Mouse (Mus musculus) CH12.LX (cell line): ENCODE measurements around the gene Olfr211. TPM values are rescaled to one million over a fixed set of nuclear protein-coding genes. Genes with fewer than 3 reads are reported as not detected.
A peak's percentile ranks its signal among the peaks of the same experiment; 100 is the strongest.

ENCODE experiments used
- DNase-seq: peaks from one replicate; pipeline ENCODE4 v3.0.0-alpha.2; 2013; ENCODE audit errors: extremely low read depth
- H3K27ac ChIP-seq: 2 replicates; pipeline ENCODE4 v1.5.1; 2012; ENCODE audit warnings: low read depth, mild to moderate bottlenecking, control low read depth, moderate library complexity; ENCODE audit not compliant: insufficient read depth
- H3K27me3 ChIP-seq: replicated peaks from 2 replicates; pipeline ENCODE3; 2012; ENCODE audit warnings: inconsistent platforms
- H3K36me3 ChIP-seq, 2 experiments: replicated peaks in 1 of 2; 2 replicates each; pipeline versions ENCODE3 to v1.6.1; 2012; ENCODE audit warnings: inconsistent platforms in 1 of 2, low read length in 1 of 2, mild to moderate bottlenecking in 1 of 2, mixed read lengths in 1 of 2, moderate library complexity in 1 of 2; ENCODE audit not compliant: control insufficient read depth in 1 of 2, insufficient read depth in 1 of 2
- H3K4me1 ChIP-seq, 2 experiments: 2 replicates each; pipeline ENCODE4 v1.6.1; 2012; ENCODE audit warnings: inconsistent platforms in 1 of 2, moderate library complexity in 1 of 2; ENCODE audit not compliant: insufficient read depth in 2 of 2, control insufficient read depth in 1 of 2
- H3K4me2 ChIP-seq: 2 replicates; pipeline ENCODE4 v1.6.1; 2012; ENCODE audit warnings: low read depth, mild to moderate bottlenecking, control low read depth; ENCODE audit not compliant: poor library complexity, insufficient read depth, severe bottlenecking
- H3K4me3 ChIP-seq, 3 experiments: fragments of 150-350 bp in 1 of 3; sonication (generic) in 1 of 3; replicated peaks in 1 of 3; 2 replicates each; pipeline versions ENCODE3 to v1.5.1; 2011 to 2012; ENCODE audit warnings: low read depth in 2 of 3, low read length in 2 of 3, mild to moderate bottlenecking in 2 of 3, moderate library complexity in 2 of 3, control low read depth in 1 of 3, improper control_type of control experiment in 1 of 3, inconsistent platforms in 1 of 3, mixed read lengths in 1 of 3; ENCODE audit not compliant: poor library complexity in 1 of 3
- H3K79me2 ChIP-seq: replicated peaks from 2 replicates; pipeline ENCODE4 v1.6.1; 2012; ENCODE audit warnings: mild to moderate bottlenecking, moderate library complexity; ENCODE audit not compliant: control insufficient read depth, poor library complexity, insufficient read depth, severe bottlenecking; ENCODE audit errors: extremely low read depth
- H3K9ac ChIP-seq: 2 replicates; pipeline ENCODE4 v1.6.1; 2012; ENCODE audit warnings: low read depth, mild to moderate bottlenecking, control low read depth, moderate library complexity; ENCODE audit not compliant: insufficient read depth
- H3K9me3 ChIP-seq: replicated peaks from 2 replicates; pipeline ENCODE3; 2012; ENCODE audit warnings: low read length, inconsistent platforms, mixed read lengths
- BHLHE40 ChIP-seq: IDR thresholded peaks from 2 replicates; pipeline ENCODE4 v1.6.1; 2011; ENCODE audit warnings: mild to moderate bottlenecking, low read depth, low read length, improper control_type of control experiment
- CTCF ChIP-seq, 2 experiments: IDR thresholded peaks in 1 of 2; conservative IDR thresholded peaks in 1 of 2; 2 replicates each; pipeline ENCODE4 v1.5.1; 2011 to 2012; ENCODE audit warnings: low read depth in 2 of 2, low read length in 2 of 2, improper control_type of control experiment in 1 of 2, inconsistent platforms in 1 of 2, mild to moderate bottlenecking in 1 of 2, moderate library complexity in 1 of 2
- E2F4 ChIP-seq: IDR thresholded peaks from 2 replicates; pipeline ENCODE4 v1.6.1; 2011; ENCODE audit warnings: low read depth, low read length, improper control_type of control experiment; ENCODE audit not compliant: insufficient replicate concordance
- EP300 ChIP-seq: IDR thresholded peaks from 2 replicates; pipeline ENCODE4 v1.6.1; 2011; ENCODE audit warnings: low read length, improper control_type of control experiment
- GABPA ChIP-seq: IDR thresholded peaks from 2 replicates; pipeline ENCODE4 v1.6.1; 2012; ENCODE audit warnings: low read depth, low read length, improper control_type of control experiment, inconsistent platforms; ENCODE audit not compliant: insufficient replicate concordance
- HCFC1 ChIP-seq: IDR thresholded peaks from 2 replicates; pipeline ENCODE4 v1.6.1; 2012; ENCODE audit warnings: low read depth, mild to moderate bottlenecking, inconsistent platforms, low read length, improper control_type of control experiment
- JUND ChIP-seq: conservative IDR thresholded peaks from 2 replicates; pipeline ENCODE4 v1.6.1; 2011; ENCODE audit warnings: low read depth, low read length, improper control_type of control experiment
- MEF2A ChIP-seq: IDR thresholded peaks from 2 replicates; pipeline ENCODE4 v1.6.1; 2014; ENCODE audit warnings: low read depth, mild to moderate bottlenecking, inconsistent platforms, low read length, improper control_type of control experiment, borderline replicate concordance
- NRF1 ChIP-seq: IDR thresholded peaks from 2 replicates; pipeline ENCODE4 v1.6.1; 2014; ENCODE audit warnings: low read depth, mild to moderate bottlenecking, inconsistent platforms, low read length, improper control_type of control experiment, moderate library complexity
- PAX5 ChIP-seq: IDR thresholded peaks from 2 replicates; pipeline ENCODE4 v1.6.1; 2012; ENCODE audit warnings: low read length, inconsistent platforms, mixed read lengths
- POLR2A ChIP-seq: IDR thresholded peaks from 2 replicates; pipeline ENCODE4 v1.6.1; 2011; ENCODE audit warnings: low read depth, mild to moderate bottlenecking, improper control_type of control experiment, low read length
- RAD21 ChIP-seq: IDR thresholded peaks from 2 replicates; pipeline ENCODE4 v1.6.1; 2011; ENCODE audit warnings: low read depth, mild to moderate bottlenecking, low read length, improper control_type of control experiment, moderate library complexity
- RCOR1 ChIP-seq: conservative IDR thresholded peaks from 2 replicates; pipeline ENCODE4 v1.6.1; 2012; ENCODE audit warnings: low read depth, mild to moderate bottlenecking, inconsistent platforms, low read length, improper control_type of control experiment
- TCF12 ChIP-seq: IDR thresholded peaks from 2 replicates; pipeline ENCODE4 v1.6.1; 2014; ENCODE audit warnings: low read depth, mild to moderate bottlenecking, inconsistent platforms, low read length, improper control_type of control experiment
- UBTF ChIP-seq: IDR thresholded peaks from 2 replicates; pipeline ENCODE4 v1.6.1; 2012; ENCODE audit warnings: low read depth, mild to moderate bottlenecking, inconsistent platforms, low read length, improper control_type of control experiment, moderate library complexity
- USF1 ChIP-seq: IDR thresholded peaks from 2 replicates; pipeline ENCODE4 v1.6.1; 2014; ENCODE audit warnings: low read depth, mild to moderate bottlenecking, inconsistent platforms, low read length, improper control_type of control experiment
- ZKSCAN1 ChIP-seq: IDR thresholded peaks from 2 replicates; pipeline ENCODE4 v1.6.1; 2012; ENCODE audit warnings: low read depth, inconsistent platforms, low read length, improper control_type of control experiment, borderline replicate concordance
- dilution Hi-C: fragments of 300-500 bp; cut with MboI; formaldehyde crosslinking; loops from 2 replicates; pipeline ENCODE4 v1.14.3; 2020; ENCODE audit warnings: low sequenced_read_pairs; ENCODE audit not compliant: extremely low pct_unique_long_range_greater_than_20kb, extremely low pct_ligation_motif_present
- in situ Hi-C: fragments of 300-500 bp; cut with MboI; formaldehyde crosslinking; loops from 3 replicates; pipeline ENCODE4 v1.14.3; 2019; ENCODE audit warnings: low sequenced_read_pairs, low pct_ligation_motif_present, low pct_unique_long_range_greater_than_20kb, mixed read lengths
- polyA plus RNA-seq: library from polyadenylated mRNA; unstranded; fragments of >175 nt; gene quantifications from 2 replicates; pipeline ENCODE4 v1.2.1, GENCODE M21; 2012; ENCODE audit warnings: low read depth; ENCODE audit not compliant: insufficient read length
- total RNA-seq, 2 experiments: library from RNA; depleted of rRNA; stranded (reverse); fragments of 300-350 nt in 1 of 2; fragments of >200 nt in 1 of 2; gene quantifications; 2 replicates each; pipeline ENCODE4 v1.2.3; 2012 to 2014

The Olfr211 gene
- total and polyA plus RNA-seq, 3 experiments: not detected

DNA sequence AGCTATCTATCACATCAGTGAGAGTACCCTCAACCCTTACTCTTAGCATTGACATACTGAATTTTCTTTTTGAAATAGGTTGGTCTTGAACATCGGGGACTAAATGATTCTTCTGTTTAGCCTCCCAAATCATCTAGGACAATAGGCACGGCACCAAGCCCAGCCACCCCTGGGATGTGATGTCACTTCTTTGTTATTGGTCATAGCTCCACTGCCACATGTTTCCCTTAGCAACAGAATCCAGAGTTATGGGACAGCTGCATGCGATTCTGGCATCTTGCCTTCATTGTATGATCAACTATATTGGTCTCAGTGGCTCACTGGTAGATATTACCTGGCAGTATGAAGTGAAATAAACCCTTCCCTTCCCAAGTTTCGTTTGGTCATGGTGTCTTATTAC, 48.4 kb upstream of the Olfr211 start:
- Histone ChIP-seq H3K79me2 (no peaks in the 10 kb centered on the region), H3K4me1 (peaks cover 0 to 2% of the 10 kb centered on the region in 2 experiments; a peak in 3 of 4 replicates), H3K36me3 (no peaks in the 10 kb centered on the region), H3K27ac (no peak overlapping the region), H3K4me3 (no peak overlapping the region), H3K27me3 (no peaks in the 10 kb centered on the region), H3K4me2 (no peak overlapping the region), H3K9me3 (peaks cover 2% of the 10 kb centered on the region), H3K9ac (no peak overlapping the region)
- no peak for DNase-seq
- TF ChIP-seq MEF2A (no peak), RAD21 (no peak)
- in situ Hi-C loops: no loop called here
- dilution Hi-C loops: no loop called here

DNA sequence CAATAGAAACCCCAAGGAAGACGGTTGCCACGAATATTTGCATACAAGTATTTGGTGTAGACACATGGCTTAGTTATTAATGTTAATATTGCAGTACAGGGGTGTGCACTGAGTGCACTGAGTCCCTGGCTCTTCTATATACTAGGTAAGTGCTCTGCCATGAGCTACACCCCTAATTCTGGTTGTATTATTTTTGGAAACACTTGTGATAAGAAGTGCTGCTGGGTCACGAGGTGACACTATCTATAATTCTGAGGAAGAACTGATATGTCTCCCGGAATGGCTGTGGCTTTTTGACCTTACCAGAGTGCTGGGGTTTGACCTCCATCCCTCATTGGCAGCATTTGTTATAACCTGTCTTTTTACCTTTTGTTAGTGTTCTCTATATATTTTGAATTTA, 48.0 kb upstream of the Olfr211 start:
- in situ Hi-C loops (no loop called here), dilution Hi-C loops (no loop called here)
- H3K4me2 ChIP-seq: no peak overlapping the region
- H3K27me3 ChIP-seq: no peaks in the 10 kb centered on the region
- H3K36me3 ChIP-seq: no peaks in the 10 kb centered on the region
- no peak overlapping the region for H3K4me3 ChIP-seq
- no peak overlapping the region for H3K9ac ChIP-seq
- no peak for DNase-seq
- TF ChIP-seq RCOR1: no peak
- TF ChIP-seq BHLHE40: no peak
- TF ChIP-seq POLR2A: no peak
- no peak for TF ChIP-seq MEF2A
- TF ChIP-seq USF1: no peak
- no peak for TF ChIP-seq CTCF (conservative IDR thresholded peaks at IDR 0.05 in 1 of 2, IDR thresholded peaks at IDR 0.05 in 1 of 2; ENCODE audit: low read depth in 2 of 2, low read length in 2 of 2)
- H3K27ac ChIP-seq: no peak overlapping the region
- peaks cover 2% of the 10 kb centered on the region for H3K9me3 ChIP-seq
- H3K79me2 ChIP-seq: no peaks in the 10 kb centered on the region
- peaks cover 0 to 2% of the 10 kb centered on the region in 2 experiments; a peak in 3 of 4 replicates for H3K4me1 ChIP-seq

DNA sequence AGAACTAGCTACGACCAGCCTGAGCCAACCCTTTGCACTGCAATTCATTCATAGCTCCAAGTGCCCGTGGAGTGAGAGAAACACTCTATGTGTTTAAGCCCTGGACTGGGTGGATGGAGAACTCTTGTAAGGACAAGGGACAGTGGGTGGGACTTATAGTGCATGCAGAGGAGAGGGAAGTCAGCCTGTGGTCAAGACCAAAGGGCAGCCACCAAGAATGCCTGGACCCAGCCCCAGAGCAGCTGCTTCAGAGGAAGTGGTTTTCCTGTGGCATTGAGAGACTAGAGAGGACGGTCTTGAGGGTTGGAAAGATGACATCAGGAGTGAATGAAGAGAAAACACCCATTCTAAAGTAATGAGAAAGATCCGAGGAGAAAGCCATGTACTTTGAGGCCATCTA, 33.1 kb upstream of the Olfr211 start:
- in situ Hi-C loops: no loop called here
- H3K4me1 ChIP-seq: peaks cover 14 to 33% of the 10 kb centered on the region in 2 experiments; a peak in 3 of 4 replicates
- no peak overlapping the region for H3K27ac ChIP-seq

More for the DNA sequence above, 33.1 kb upstream of the Olfr211 start:
- TF ChIP-seq CTCF (conservative IDR thresholded peaks at IDR 0.05 in 1 of 2, IDR thresholded peaks at IDR 0.05 in 1 of 2; ENCODE audit: low read depth in 2 of 2, low read length in 2 of 2) (no peak), GABPA (no peak), TCF12 (no peak), E2F4 (no peak), UBTF (no peak), RCOR1 (no peak), NRF1 (no peak), JUND (no peak), ZKSCAN1 (no peak), HCFC1 (no peak), RAD21 (no peak), PAX5 (no peak), EP300 (no peak)
- H3K9ac ChIP-seq: no peak overlapping the region
- peaks cover 2% of the 10 kb centered on the region for H3K9me3 ChIP-seq
- no peak overlapping the region for H3K4me2 ChIP-seq
- H3K4me3 ChIP-seq: no peak overlapping the region
- H3K36me3 ChIP-seq: no peaks in the 10 kb centered on the region
- H3K79me2 ChIP-seq: no peaks in the 10 kb centered on the region
- DNase-seq: peak; percentile 18
- H3K27me3 ChIP-seq: no peaks in the 10 kb centered on the region
- dilution Hi-C loops: no loop called here
